Mouse (Mus musculus): ENCODE results near the gene Klrb1b. TPM values are rescaled to one million over a fixed set of nuclear protein-coding genes. Genes with fewer than 3 reads are reported as not detected.

Klrb1b gene
- under 1 TPM in 1 of 2 experiments, not detected in 1; 0.15 TPM for polyA plus RNA-seq (2017; shearing (Covaris generic))

DNA sequence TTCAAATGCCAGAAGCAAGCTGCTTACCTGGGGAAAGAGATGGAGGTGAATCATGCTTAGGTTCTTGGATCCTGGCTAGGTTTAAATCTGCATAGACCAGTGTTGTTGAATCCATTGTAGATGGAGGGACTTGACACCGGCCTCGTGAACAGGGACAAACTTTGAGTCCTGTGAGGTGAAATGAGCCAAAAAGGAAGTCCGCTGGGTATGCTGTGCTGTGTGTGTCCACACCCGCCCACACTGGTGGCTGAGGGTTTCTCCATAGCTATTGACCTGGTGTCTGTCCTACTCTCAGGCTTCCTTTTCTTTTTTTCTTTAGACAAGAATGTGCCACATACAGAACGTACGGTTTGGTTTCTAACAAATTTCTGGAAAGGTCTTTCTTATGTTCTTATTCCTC is at the start of gene Klrb1b, which contains the start of gene Gm44511:
Gene Klrb1b (minus strand): TSS at position 200 of the 400 bp plus-strand sequence.
Gene Gm44511 (minus strand): TSS at position 184 of the 400 bp plus-strand sequence.

GRCm38 (mm10) chr6:128789115-128789514 is 37.0 kb downstream of the Klrb1b start, which contains the start of gene Klrb1c:
Gene Klrb1c, minus strand, starts transcription at chr6:128789215.

Other genes starting within 250 kb of the Klrb1b start
- under 1 TPM; 0.06 to 0.57 TPM for gene A2ml1, start 244.7 kb downstream of the Klrb1b start, polyA plus RNA-seq (2017; shearing (Covaris generic))
- gene Klrb1a, start 202.8 kb downstream of the Klrb1b start, polyA plus RNA-seq (2017; shearing (Covaris generic)) = not detected
- under 1 TPM in 1 of 2 experiments, not detected in 1; 0.61 TPM for gene Clec2h, start 163.9 kb downstream of the Klrb1b start, polyA plus RNA-seq (2017; shearing (Covaris generic))
- gene Klrb1, start 103.3 kb downstream of the Klrb1b start, polyA plus RNA-seq (2017; shearing (Covaris generic)) = not detected
- 1 to 10 TPM; 1.4 to 3.6 TPM for gene Klrb1c, start 37.1 kb downstream of the Klrb1b start, polyA plus RNA-seq (2017; shearing (Covaris generic))
- gene Gm44511, start within 50 bp of the Klrb1b start, polyA plus RNA-seq (2017; shearing (Covaris generic)) = not detected
- gene Clec2i, start 61.3 kb upstream of the Klrb1b start, polyA plus RNA-seq (2017; shearing (Covaris generic)) = 10 to 100 TPM; 75.1 to 77.5 TPM
- gene BC035044, start 64.8 kb upstream of the Klrb1b start, polyA plus RNA-seq (2017; shearing (Covaris generic)) = 1 to 10 TPM; 1.2 to 1.8 TPM
- gene Clec2g, start 108.0 kb upstream of the Klrb1b start, polyA plus RNA-seq (2017; shearing (Covaris generic)) = under 1 TPM in 1 of 2 experiments, not detected in 1; 0.25 TPM
- gene Klrb1f, start 219.6 kb upstream of the Klrb1b start, polyA plus RNA-seq (2017; shearing (Covaris generic)) = 1 to 10 TPM; 4.5 to 7.1 TPM